Mouse (Mus musculus) inflammation-experienced regulatory T-cells, adult 16 weeks (primary cell): ENCODE measurements around the gene Gpr149. TPM values are rescaled to one million over a fixed set of nuclear protein-coding genes. Genes with fewer than 3 reads are reported as not detected.

Experiments
- polyA plus RNA-seq: library from polyadenylated mRNA; unstranded; fragments of 100-300 nt; shearing (Covaris generic); gene quantifications from one replicate; pipeline ENCODE4 v1.2.1, GENCODE M21; 2017

Gpr149 gene
- not detected for polyA plus RNA-seq

DNA sequence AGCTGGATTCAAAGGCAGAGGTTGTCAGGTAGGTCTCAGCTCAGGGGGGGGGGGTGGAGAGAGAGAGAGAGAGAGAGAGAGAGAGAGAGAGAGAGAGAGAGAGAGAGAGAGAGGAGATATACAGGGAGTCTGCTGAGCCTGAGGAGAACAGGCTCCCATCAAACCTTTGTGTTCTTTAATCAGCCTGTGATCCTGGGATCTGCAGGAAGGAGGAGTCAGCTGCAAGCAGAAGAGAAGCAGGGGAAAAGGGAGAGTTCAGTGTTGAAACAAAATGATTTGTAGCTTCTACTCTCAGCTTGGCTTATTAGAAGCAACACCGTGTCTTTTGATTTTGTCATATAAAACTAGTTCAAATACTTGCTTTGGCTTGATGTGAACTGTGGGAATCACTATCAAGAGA is at the start of gene Gpr149:
Gene Gpr149, minus strand, starts transcription at position 168 of the 400 bp plus-strand sequence.

DNA sequence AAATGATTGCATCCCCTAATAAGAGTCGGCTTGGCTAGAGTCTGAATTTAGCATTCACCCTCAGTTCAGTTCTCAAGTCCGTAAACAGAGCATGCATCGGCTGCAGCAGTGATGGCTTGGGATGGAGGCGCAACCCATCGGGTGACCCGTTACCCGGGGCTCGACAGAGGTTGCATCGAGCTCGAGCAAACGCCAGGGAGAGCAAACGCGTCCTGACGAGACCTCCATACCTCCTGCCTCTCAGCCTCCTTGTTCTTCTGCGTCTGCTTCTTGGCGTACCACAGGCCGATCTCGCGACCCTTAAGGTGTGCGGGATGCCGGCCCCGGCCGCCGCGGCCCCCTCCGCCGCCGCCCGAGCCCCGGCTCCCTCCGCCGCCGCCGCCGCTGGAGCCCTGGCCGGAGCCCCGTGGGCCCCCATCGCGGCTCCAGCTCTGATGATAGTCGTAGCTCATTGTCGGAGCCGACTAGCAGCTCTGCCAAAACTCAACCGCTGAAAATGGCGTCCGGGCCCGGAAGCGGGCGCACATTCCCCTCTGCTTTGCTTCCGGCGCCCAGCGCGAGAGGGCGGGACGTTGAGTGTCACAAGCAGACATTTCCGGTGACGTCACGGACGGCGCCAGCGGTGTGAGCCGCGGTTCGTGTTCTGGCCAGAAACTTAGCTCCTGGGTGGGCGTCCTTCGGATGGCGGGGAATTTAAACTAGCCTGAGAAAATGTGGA is 98.3 kb downstream of the Gpr149 start, which contains the start of gene Dhx36:
Gene Dhx36, minus strand, starts transcription at position 517 of the 718 bp plus-strand sequence.

Other genes with a start within 250 kb of the Gpr149 start
- 12.0 TPM for gene Dhx36, start 98.1 kb downstream of the Gpr149 start, polyA plus RNA-seq